Mouse (Mus musculus) heart, postnatal 0 days (tissue): ENCODE measurements around the gene Dbp.

Experiments used
- CTCF ChIP-seq: IDR thresholded peaks from 2 replicates; pipeline ENCODE4 v1.5.1; 2016; ENCODE audit warnings: antibody characterized with exemption, control low read depth, low read depth
- EP300 ChIP-seq: IDR thresholded peaks from 2 replicates; pipeline ENCODE4 v1.6.1; 2016; ENCODE audit warnings: antibody characterized with exemption, low read depth

DNA sequence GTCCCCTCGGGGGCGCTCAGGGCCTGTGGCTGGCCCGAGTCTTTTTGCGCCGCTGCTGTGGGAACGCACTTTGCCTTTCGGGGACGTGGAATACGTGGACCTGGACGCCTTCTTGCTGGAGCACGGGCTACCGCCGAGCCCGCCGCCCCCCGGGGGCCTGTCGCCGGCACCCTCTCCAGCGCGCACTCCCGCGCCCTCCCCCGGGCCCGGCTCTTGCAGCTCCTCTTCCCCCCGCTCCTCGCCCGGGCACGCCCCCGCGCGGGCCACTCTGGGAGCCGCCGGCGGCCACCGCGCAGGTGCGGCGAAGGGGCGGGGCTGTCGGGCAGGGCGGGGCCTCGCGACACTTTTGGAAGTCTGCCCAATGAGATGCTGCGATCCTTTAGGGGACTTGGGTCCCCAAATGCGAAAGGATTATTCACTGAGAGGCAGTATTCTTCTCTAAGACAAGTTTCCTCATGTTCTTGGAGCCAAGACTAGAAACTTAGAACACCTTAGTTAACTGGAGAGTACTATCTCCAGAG is 1.9 kb downstream of the Dbp start:
- no peak for TF ChIP-seq CTCF
- no peak for TF ChIP-seq EP300
